Comparison of ENCODE assay signal across 14 mouse cellular contexts in the genomic region with DNA sequence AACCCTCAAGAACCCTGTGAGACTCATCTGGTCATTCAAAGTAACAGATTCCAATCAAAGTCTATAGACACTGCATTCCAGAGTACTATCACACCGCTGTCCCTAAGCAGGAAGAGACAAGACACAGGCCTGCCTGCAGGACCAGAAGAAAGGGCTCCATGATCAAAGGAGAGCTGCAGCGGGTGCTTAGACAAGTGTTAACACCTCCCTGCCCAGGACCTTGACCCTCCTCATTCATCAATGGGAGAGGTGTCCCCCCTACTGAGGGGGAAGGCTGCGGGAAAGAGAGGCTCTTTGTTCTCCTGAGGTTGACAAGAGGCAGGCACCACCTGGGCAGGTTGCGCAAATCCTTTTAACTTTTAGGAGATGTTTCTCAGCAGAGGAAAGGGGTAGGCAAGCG. TPM values are rescaled to one million over a fixed set of nuclear protein-coding genes. Genes with fewer than 3 reads are reported as not detected.
DNase-seq lines count a peak whose midpoint lies in the region; ATAC-seq and TF ChIP-seq lines count a peak whose summit lies in the region.
"Had no signal": no experiment of that assay in that cellular context is flagged by ENCODE, and none has a peak within 500 bp of the region (broad histone marks: within the 10 kb centered on the region; RNA-seq: fewer than 3 reads in every experiment).

No protein-coding gene starts in this region.

- no peak overlapping the region for H3K4me2 ChIP-seq in heart, embryonic 11.5 days
- no peak overlapping the region for H3K4me2 ChIP-seq in stomach, embryonic 14.5 days (replicated peaks; ENCODE audit: low read depth, low read length)
- H3K4me2 ChIP-seq in stomach, postnatal 0 days (replicated peaks; ENCODE audit: low read depth): no peak overlapping the region
- H3K4me2 ChIP-seq in intestine, embryonic 16.5 days (ENCODE audit: low read depth, low read length): no peak overlapping the region
- H3K4me2 ChIP-seq: neural tube, embryonic 12.5 days had no signal

- H3K9ac ChIP-seq in heart, embryonic 11.5 days (ENCODE audit: low read depth, low read length): no peak overlapping the region
- H3K9ac ChIP-seq in stomach, embryonic 14.5 days (replicated peaks; ENCODE audit: low read depth, low read length): no peak overlapping the region
- no peak overlapping the region for H3K9ac ChIP-seq in stomach, postnatal 0 days (ENCODE audit: low read length)
- H3K9ac ChIP-seq in intestine, embryonic 16.5 days (ENCODE audit: low read depth, low read length): no peak overlapping the region
- H3K9ac ChIP-seq: neural tube, embryonic 12.5 days had no signal

- no peak overlapping the region for H3K4me3 ChIP-seq in heart, embryonic 11.5 days (ENCODE audit: low read depth, low read length)
- H3K4me3 ChIP-seq in stomach, embryonic 14.5 days (ENCODE audit: low read depth, low read length): no peak overlapping the region
- H3K4me3 ChIP-seq in stomach, postnatal 0 days (ENCODE audit: low read depth, low read length): no peak overlapping the region
- H3K4me3 ChIP-seq in intestine, embryonic 16.5 days (ENCODE audit: low read length): no peak overlapping the region
- H3K4me3 ChIP-seq: neural tube, embryonic 12.5 days had no signal

- peaks cover 32% of the 10 kb centered on the region for H3K4me1 ChIP-seq in heart, embryonic 11.5 days (ENCODE audit: control insufficient read depth, insufficient read depth, low read length)
- H3K4me1 ChIP-seq in stomach, embryonic 14.5 days (ENCODE audit: control insufficient read depth, insufficient read depth, low read length): no peaks in the 10 kb centered on the region
- H3K4me1 ChIP-seq in stomach, postnatal 0 days (replicated peaks; ENCODE audit: control insufficient read depth, insufficient read depth): no peaks in the 10 kb centered on the region
- peaks cover 9% of the 10 kb centered on the region; the same call in 1 of the 2 replicates for H3K4me1 ChIP-seq in intestine, embryonic 16.5 days (ENCODE audit: control insufficient read depth, insufficient read depth, low read length)

- peaks cover 6% of the 10 kb centered on the region; the same call in 1 of the 2 replicates for H3K9me3 ChIP-seq in heart, embryonic 11.5 days (replicated peaks; ENCODE audit: control insufficient read depth, low read length)
- no peaks in the 10 kb centered on the region for H3K9me3 ChIP-seq in stomach, embryonic 14.5 days (ENCODE audit: control insufficient read depth, low read depth, low read length)
- no peaks in the 10 kb centered on the region for H3K9me3 ChIP-seq in stomach, postnatal 0 days (ENCODE audit: control insufficient read depth, low read length)
- no peaks in the 10 kb centered on the region for H3K9me3 ChIP-seq in intestine, embryonic 16.5 days (ENCODE audit: control insufficient read depth, low read length)

- no peak for DNase-seq in heart, postnatal 25 days (ENCODE audit: low spot score)
- no peak for DNase-seq in stomach, postnatal 0 days (ENCODE audit: low spot score)
- no peak for DNase-seq in thymus, adult 18-20 months
- DNase-seq in layer of hippocampus, adult 11-12 months (ENCODE audit: low spot score): no peak
- DNase-seq: cerebellum, adult 8-10 months; gastrocnemius, postnatal 25 days; liver; lung, postnatal 36 days had no signal

- H3K27me3 ChIP-seq in heart, embryonic 11.5 days (ENCODE audit: control insufficient read depth, insufficient read depth, low read length): no peaks in the 10 kb centered on the region
- H3K27me3 ChIP-seq in stomach, embryonic 14.5 days (ENCODE audit: control insufficient read depth, insufficient read depth, low read length): no peaks in the 10 kb centered on the region
- H3K27me3 ChIP-seq in stomach, postnatal 0 days (ENCODE audit: control insufficient read depth, insufficient read depth, low read length): no peaks in the 10 kb centered on the region
- no peaks in the 10 kb centered on the region for H3K27me3 ChIP-seq in intestine, embryonic 16.5 days (replicated peaks; ENCODE audit: control insufficient read depth, insufficient read depth, low read length)
- H3K27me3 ChIP-seq: neural tube, embryonic 12.5 days had no signal

- 0 out of 2 replicates have a peak overlapping the region, but pooled peaks have one; percentile 22 for H3K27ac ChIP-seq in heart, embryonic 11.5 days (ENCODE audit: low read depth, low read length)
- no peak overlapping the region for H3K27ac ChIP-seq in stomach, embryonic 14.5 days (ENCODE audit: low read length)
- no peak overlapping the region for H3K27ac ChIP-seq in stomach, postnatal 0 days (replicated peaks)
- H3K27ac ChIP-seq in intestine, embryonic 16.5 days (ENCODE audit: low read length): no peak overlapping the region
- H3K27ac ChIP-seq: neural tube, embryonic 12.5 days had no signal

- TF ChIP-seq CTCF in stomach, postnatal 0 days (IDR thresholded peaks at IDR 0.05; ENCODE audit: low read depth): no peak

- no peak for TF ChIP-seq EP300 in stomach, postnatal 0 days (optimal IDR thresholded peaks at IDR 0.05)

- WGBS in heart, embryonic 11.5 days (ENCODE audit: insufficient replicate concordance): 25% methylated on average over 5 of the region's 5 CpGs
- 39% methylated on average over 5 of the region's 5 CpGs for WGBS in stomach, embryonic 14.5 days
- 54% methylated on average over 5 of the region's 5 CpGs for WGBS in stomach, postnatal 0 days
- WGBS in intestine, embryonic 16.5 days: 38% methylated on average over 5 of the region's 5 CpGs

- intact Hi-C loops in heart, postnatal 25 days (cut with DNase I): no loop called here

- peaks cover 20% of the 10 kb centered on the region for H3K36me3 ChIP-seq in heart, embryonic 11.5 days (ENCODE audit: control insufficient read depth, insufficient read depth, low read length)
- peaks cover 5% of the 10 kb centered on the region; the same call in 1 of the 2 replicates for H3K36me3 ChIP-seq in stomach, embryonic 14.5 days (ENCODE audit: control insufficient read depth, insufficient read depth, low read length)
- H3K36me3 ChIP-seq in stomach, postnatal 0 days (ENCODE audit: control insufficient read depth, insufficient read depth, low read length): peaks cover 9% of the 10 kb centered on the region; the same call in 1 of the 2 replicates
- H3K36me3 ChIP-seq in intestine, embryonic 16.5 days (ENCODE audit: control insufficient read depth, insufficient read depth, low read length): peaks cover 15% of the 10 kb centered on the region

- no peak for ATAC-seq in heart, embryonic 11.5 days (replicated peaks; ENCODE audit: insufficient number of reproducible peaks, low FRiP score, low TSS enrichment)
- 0 out of 2 replicates have a peak, but pooled peaks have one; percentile 10 for ATAC-seq in stomach, embryonic 14.5 days (ENCODE audit: insufficient number of reproducible peaks, insufficient read depth, low FRiP score, low read depth)
- ATAC-seq in stomach, postnatal 0 days (ENCODE audit: low FRiP score, low TSS enrichment): no peak
- peak; percentile 71 for ATAC-seq in intestine, embryonic 16.5 days
- ATAC-seq: hindbrain, embryonic 16.5 days had no signal

RNA-seq across cellular contexts. Expression of a gene that starts 51.5 kb away (rescaled TPM):
- 14.9 and 16.4 TPM in 2 replicates for polyA plus RNA-seq in heart, embryonic 11.5 days (2014; fragmentation: Nextera tagmentation; extraction: Ambion mirVana)
- total RNA-seq in heart, postnatal 25 days (2021): 1 to 10 TPM in 1 of 2 experiments, under 1 TPM in 1; 0.50 to 1.1 TPM
- 10.7 and 11.7 TPM in 2 replicates for polyA plus RNA-seq in stomach, embryonic 14.5 days (2014; fragmentation: Nextera tagmentation; extraction: Ambion mirVana)
- 1.8 and 1.9 TPM in 2 replicates for polyA plus RNA-seq in stomach, postnatal 0 days (2015; fragmentation: Nextera tagmentation; extraction: Ambion mirVana)
- polyA plus RNA-seq in intestine, embryonic 16.5 days (2015; fragmentation: Nextera tagmentation; extraction: Ambion mirVana): 4.2 and 5.1 TPM in 2 replicates
- total RNA-seq: CH12.LX had no signal

Comparison
In these comparisons a context has a peak if more than half of its experiments do, and no peak if none do; other contexts are left out.
1. ATAC-seq: peak in stomach, embryonic 14.5 days (single experiment) and intestine, embryonic 16.5 days (single experiment); none in heart, embryonic 11.5 days (single experiment) and stomach, postnatal 0 days (single experiment).